Comparison of ENCODE assay signal across 12 mouse cellular contexts in the genomic region with DNA sequence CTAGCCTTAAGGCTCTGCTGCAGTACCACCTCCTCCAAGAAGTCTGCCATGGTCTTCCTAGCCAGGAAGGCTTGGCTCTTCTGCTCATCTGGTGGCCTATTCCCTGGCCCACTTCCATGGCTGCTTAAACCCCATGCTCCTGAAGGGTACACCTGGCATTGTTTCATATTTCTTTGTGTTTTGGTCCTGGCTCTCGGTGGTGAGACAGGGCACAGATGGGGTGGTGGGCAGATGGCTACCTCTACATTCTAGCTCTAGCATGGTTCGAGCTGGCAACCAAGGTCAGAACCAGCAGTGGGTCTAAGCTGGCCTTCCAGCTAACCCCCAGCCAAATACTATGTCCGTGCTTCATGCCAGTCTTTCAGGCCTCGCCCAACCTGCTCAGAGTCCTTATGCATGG. TPM values are rescaled to one million over a fixed set of nuclear protein-coding genes. Genes with fewer than 3 reads are reported as not detected.
A peak's percentile ranks its signal among the peaks of the same experiment; 100 is the strongest.
DNase-seq lines count a peak whose midpoint lies in the region; ATAC-seq and TF ChIP-seq lines count a peak whose summit lies in the region.
"Had no signal": no experiment of that assay in that cellular context is flagged by ENCODE, and none has a peak within 500 bp of the region (broad histone marks: within the 10 kb centered on the region; RNA-seq: fewer than 3 reads in every experiment).

No protein-coding gene starts in this region.

- H3K4me3 ChIP-seq in gastrocnemius, adult 2 months = peak overlapping the region; percentile 31
- no peak overlapping the region for H3K4me3 ChIP-seq in midbrain, embryonic 10.5 days
- no peak overlapping the region for H3K4me3 ChIP-seq in midbrain, postnatal 0 days (ENCODE audit: low read depth, low read length)
- peak overlapping the region; percentile 29 for H3K4me3 ChIP-seq in heart, embryonic 15.5 days
- H3K4me3 ChIP-seq in small intestine, adult 2 months (ENCODE audit: low read depth, low read length) = no peak overlapping the region
- no peak overlapping the region for H3K4me3 ChIP-seq in forebrain, embryonic 12.5 days (replicated peaks)

- peak; percentile 21 for DNase-seq in gastrocnemius, adult 2 months
- no peak for DNase-seq in gastrocnemius, postnatal 4 days (ENCODE audit: low spot score in 2 of 2)
- no peak for DNase-seq in midbrain, embryonic 10.5 days (ENCODE audit: low spot score)
- no peak for DNase-seq in midbrain, postnatal 0 days (ENCODE audit: low spot score)
- no peak for DNase-seq in layer of hippocampus, postnatal 14 days (ENCODE audit: low spot score in 2 of 2)
- DNase-seq: layer of hippocampus, postnatal 36 days had no signal

- 0 out of 2 replicates have a peak, but pooled peaks cover 7% of the 10 kb centered on the region for H3K27me3 ChIP-seq in midbrain, embryonic 10.5 days (ENCODE audit: low read depth, poor library complexity, severe bottlenecking)
- no peaks in the 10 kb centered on the region for H3K27me3 ChIP-seq in midbrain, postnatal 0 days (ENCODE audit: insufficient read depth, low read length)
- no peaks in the 10 kb centered on the region for H3K27me3 ChIP-seq in heart, embryonic 15.5 days
- H3K27me3 ChIP-seq in small intestine, adult 2 months (ENCODE audit: control insufficient read depth, insufficient read depth, low read length) = no peaks in the 10 kb centered on the region
- H3K27me3 ChIP-seq in forebrain, embryonic 12.5 days = no peaks in the 10 kb centered on the region

- ATAC-seq in midbrain, postnatal 0 days (ENCODE audit: low FRiP score) = no peak
- no peak for ATAC-seq in heart, embryonic 15.5 days (replicated peaks; ENCODE audit: insufficient number of reproducible peaks, insufficient read depth, low FRiP score, low read depth)
- no peak for ATAC-seq in forebrain, embryonic 12.5 days (ENCODE audit: low FRiP score)
- ATAC-seq: CD4-positive, CD25-positive, alpha-beta regulatory T cell, adult 4 months; lung, postnatal 0 days; midbrain, embryonic 16.5 days had no signal

- H3K9me3 ChIP-seq in midbrain, embryonic 10.5 days (replicated peaks) = no peaks in the 10 kb centered on the region
- H3K9me3 ChIP-seq in midbrain, postnatal 0 days (ENCODE audit: low read length) = no peaks in the 10 kb centered on the region
- H3K9me3 ChIP-seq in heart, embryonic 15.5 days (replicated peaks) = no peaks in the 10 kb centered on the region
- H3K9me3 ChIP-seq in forebrain, embryonic 12.5 days = no peaks in the 10 kb centered on the region

- peak overlapping the region; percentile 81 for H3K27ac ChIP-seq in gastrocnemius, adult 2 months
- peak overlapping the region; percentile 90 for H3K27ac ChIP-seq in midbrain, embryonic 10.5 days (replicated peaks)
- H3K27ac ChIP-seq in midbrain, postnatal 0 days (ENCODE audit: low read depth, low read length) = no peak overlapping the region
- peak overlapping the region; percentile 96 for H3K27ac ChIP-seq in heart, embryonic 15.5 days
- H3K27ac ChIP-seq in small intestine, adult 2 months (ENCODE audit: insufficient read depth, low read depth, low read length) = peak overlapping the region; percentile 61; the same call in 1 of the 2 replicates
- H3K27ac ChIP-seq in forebrain, embryonic 12.5 days = no peak overlapping the region

- TF ChIP-seq POLR2A in small intestine, adult 2 months (IDR thresholded peaks at IDR 0.05; ENCODE audit: low read depth, low read length) = no peak

- TF ChIP-seq CTCF in gastrocnemius, adult 2 months (IDR thresholded peaks at IDR 0.05) = no peak
- TF ChIP-seq CTCF in midbrain, postnatal 0 days (IDR thresholded peaks at IDR 0.05) = no peak
- TF ChIP-seq CTCF in small intestine, adult 2 months (IDR thresholded peaks at IDR 0.05; ENCODE audit: extremely low read depth, insufficient read length, insufficient replicate concordance, low read depth, low read length) = no peak

- H3K4me1 ChIP-seq in midbrain, embryonic 10.5 days = peaks cover 48% of the 10 kb centered on the region
- H3K4me1 ChIP-seq in midbrain, postnatal 0 days (ENCODE audit: insufficient read depth, low read length) = no peaks in the 10 kb centered on the region
- peaks cover 63% of the 10 kb centered on the region for H3K4me1 ChIP-seq in heart, embryonic 15.5 days (replicated peaks)
- no peaks in the 10 kb centered on the region; the same call in 1 of the 2 replicates for H3K4me1 ChIP-seq in small intestine, adult 2 months (ENCODE audit: control insufficient read depth, insufficient read depth, insufficient read length, low read length)
- peaks cover 18% of the 10 kb centered on the region for H3K4me1 ChIP-seq in forebrain, embryonic 12.5 days

- intact Hi-C loops in gastrocnemius, adult 2 months (cut with DNase I) = no loop called here

- H3K9ac ChIP-seq in midbrain, postnatal 0 days (replicated peaks; ENCODE audit: low read length, poor library complexity, severe bottlenecking) = no peak overlapping the region
- 0 out of 2 replicates have a peak overlapping the region, but pooled peaks have one; percentile 46 for H3K9ac ChIP-seq in heart, embryonic 15.5 days
- H3K9ac ChIP-seq in forebrain, embryonic 12.5 days = no peak overlapping the region

- no peaks in the 10 kb centered on the region for H3K36me3 ChIP-seq in midbrain, embryonic 10.5 days
- no peaks in the 10 kb centered on the region for H3K36me3 ChIP-seq in midbrain, postnatal 0 days (ENCODE audit: insufficient read depth, low read length)
- no peaks in the 10 kb centered on the region for H3K36me3 ChIP-seq in heart, embryonic 15.5 days
- H3K36me3 ChIP-seq in small intestine, adult 2 months (ENCODE audit: control insufficient read depth, insufficient read depth, low read length) = no peaks in the 10 kb centered on the region
- H3K36me3 ChIP-seq in forebrain, embryonic 12.5 days (replicated peaks) = no peaks in the 10 kb centered on the region

- 97% methylated on average over 4 of the region's 4 CpGs for WGBS in midbrain, embryonic 10.5 days
- WGBS in midbrain, postnatal 0 days = 93% methylated on average over 4 of the region's 4 CpGs
- 89% methylated on average over 4 of the region's 4 CpGs for WGBS in heart, embryonic 15.5 days
- WGBS in small intestine, adult 2 months = 91% methylated on average over 4 of the region's 4 CpGs
- 89% methylated on average over 4 of the region's 4 CpGs for WGBS in forebrain, embryonic 12.5 days

- H3K4me2 ChIP-seq in midbrain, postnatal 0 days (ENCODE audit: low read depth, low read length, poor library complexity, severe bottlenecking) = no peak overlapping the region
- peak overlapping the region; percentile 45 for H3K4me2 ChIP-seq in heart, embryonic 15.5 days
- no peak overlapping the region for H3K4me2 ChIP-seq in forebrain, embryonic 12.5 days

RNA-seq across cellular contexts. Expression of a gene that starts 12.3 kb away (rescaled TPM):
- 10 to 100 TPM; 25.8 to 47.3 TPM for total RNA-seq in gastrocnemius, adult 2 months (2021)
- 10 to 100 TPM; 26.3 to 28.7 TPM for total RNA-seq in gastrocnemius, postnatal 4 days (2021)
- 14.2 and 15.0 TPM in 2 replicates for polyA plus RNA-seq in midbrain, embryonic 10.5 days (2016; fragmentation: Nextera tagmentation; extraction: Ambion mirVana)
- total RNA-seq in midbrain, postnatal 0 days (2014; rRNA removed) = 5.1 and 11.0 TPM in 2 replicates
- 5.3 and 8.7 TPM in 2 replicates for polyA plus RNA-seq in midbrain, postnatal 0 days (2015; fragmentation: Nextera tagmentation; extraction: Ambion mirVana)
- 49.6 and 83.5 TPM in 2 replicates for polyA plus RNA-seq in heart, embryonic 15.5 days (2015; fragmentation: Nextera tagmentation; extraction: Ambion mirVana)
- 29.4 and 48.0 TPM in 2 replicates for polyA plus RNA-seq in small intestine, adult 2 months (2012; rRNA removed)
- polyA plus RNA-seq in forebrain, embryonic 12.5 days (2016; fragmentation: Nextera tagmentation; extraction: Ambion mirVana) = 5.4 and 6.3 TPM in 2 replicates
- 1 to 10 TPM; 4.2 to 4.7 TPM for total RNA-seq in layer of hippocampus, postnatal 14 days (2021)

RNA-seq across cellular contexts. Expression of a gene that starts 25.7 kb away (rescaled TPM):
- total RNA-seq in gastrocnemius, adult 2 months (2021) = over 10,000 TPM; 28,899 to 38,022 TPM
- over 10,000 TPM in 1 of 2 experiments, 1,000 to 10,000 TPM in 1; 9,881 to 10,830 TPM for total RNA-seq in gastrocnemius, postnatal 4 days (2021)
- polyA plus RNA-seq in midbrain, embryonic 10.5 days (2016; fragmentation: Nextera tagmentation; extraction: Ambion mirVana) = 1.9 TPM in 2 replicates
- total RNA-seq in midbrain, postnatal 0 days (2014; rRNA removed) = 1.3 and 1.5 TPM in 2 replicates
- polyA plus RNA-seq in midbrain, postnatal 0 days (2015; fragmentation: Nextera tagmentation; extraction: Ambion mirVana) = 2.0 and 3.1 TPM in 2 replicates
- polyA plus RNA-seq in heart, embryonic 15.5 days (2015; fragmentation: Nextera tagmentation; extraction: Ambion mirVana) = 4.6 and 4.8 TPM in 2 replicates
- 0.10 TPM in 1 of 2 replicates, not detected in the other for polyA plus RNA-seq in small intestine, adult 2 months (2012; rRNA removed)
- 0.78 TPM in 1 of 2 replicates, not detected in the other for polyA plus RNA-seq in forebrain, embryonic 12.5 days (2016; fragmentation: Nextera tagmentation; extraction: Ambion mirVana)
- total RNA-seq in layer of hippocampus, postnatal 14 days (2021) = under 1 TPM; 0.92 to 0.95 TPM
- total RNA-seq: layer of hippocampus, postnatal 36 days had no signal

RNA-seq across cellular contexts. Expression of a gene that starts 31.3 kb away (rescaled TPM):
- over 10,000 TPM; 15,929 to 19,962 TPM for total RNA-seq in gastrocnemius, adult 2 months (2021)
- 1,000 to 10,000 TPM; 7,757 to 8,026 TPM for total RNA-seq in gastrocnemius, postnatal 4 days (2021)
- 0.52 and 1.5 TPM in 2 replicates for polyA plus RNA-seq in midbrain, embryonic 10.5 days (2016; fragmentation: Nextera tagmentation; extraction: Ambion mirVana)
- not detected in 2 replicates for total RNA-seq in midbrain, postnatal 0 days (2014; rRNA removed)
- 0.46 and 0.56 TPM in 2 replicates for polyA plus RNA-seq in midbrain, postnatal 0 days (2015; fragmentation: Nextera tagmentation; extraction: Ambion mirVana)
- 16.8 and 16.9 TPM in 2 replicates for polyA plus RNA-seq in heart, embryonic 15.5 days (2015; fragmentation: Nextera tagmentation; extraction: Ambion mirVana)
- 0.35 and 2.9 TPM in 2 replicates for polyA plus RNA-seq in small intestine, adult 2 months (2012; rRNA removed)
- polyA plus RNA-seq in forebrain, embryonic 12.5 days (2016; fragmentation: Nextera tagmentation; extraction: Ambion mirVana) = 1.3 TPM in 1 of 2 replicates, not detected in the other
- under 1 TPM in 1 of 2 experiments, not detected in 1; 0.37 TPM for total RNA-seq in layer of hippocampus, postnatal 14 days (2021)
- total RNA-seq: layer of hippocampus, postnatal 36 days had no signal
- polyA plus RNA-seq: CD4-positive, CD25-positive, alpha-beta regulatory T cell, adult 4 months had no signal

RNA-seq across cellular contexts. Expression of a gene that starts 38.3 kb away (rescaled TPM):
- not detected for total RNA-seq in gastrocnemius, adult 2 months (2021)
- not detected for total RNA-seq in gastrocnemius, postnatal 4 days (2021)
- 0.34 TPM in 1 of 2 replicates, not detected in the other for polyA plus RNA-seq in midbrain, embryonic 10.5 days (2016; fragmentation: Nextera tagmentation; extraction: Ambion mirVana)
- total RNA-seq in midbrain, postnatal 0 days (2014; rRNA removed) = not detected in 2 replicates
- polyA plus RNA-seq in midbrain, postnatal 0 days (2015; fragmentation: Nextera tagmentation; extraction: Ambion mirVana) = not detected in 2 replicates
- 0.48 and 1.7 TPM in 2 replicates for polyA plus RNA-seq in heart, embryonic 15.5 days (2015; fragmentation: Nextera tagmentation; extraction: Ambion mirVana)
- polyA plus RNA-seq in small intestine, adult 2 months (2012; rRNA removed) = 1.4 and 66.8 TPM in 2 replicates
- not detected in 2 replicates for polyA plus RNA-seq in forebrain, embryonic 12.5 days (2016; fragmentation: Nextera tagmentation; extraction: Ambion mirVana)
- not detected for total RNA-seq in layer of hippocampus, postnatal 14 days (2021)
- total RNA-seq: layer of hippocampus, postnatal 36 days had no signal
- polyA plus RNA-seq: CD4-positive, CD25-positive, alpha-beta regulatory T cell, adult 4 months; midbrain, embryonic 16.5 days had no signal

RNA-seq across cellular contexts. Expression of a gene that starts 59.5 kb away (rescaled TPM):
- total RNA-seq in gastrocnemius, adult 2 months (2021) = 1 to 10 TPM in 1 of 2 experiments, under 1 TPM in 1; 0.89 to 1.4 TPM
- 1 to 10 TPM; 6.3 to 9.4 TPM for total RNA-seq in gastrocnemius, postnatal 4 days (2021)
- 15.8 and 20.3 TPM in 2 replicates for polyA plus RNA-seq in midbrain, embryonic 10.5 days (2016; fragmentation: Nextera tagmentation; extraction: Ambion mirVana)
- 56.3 and 60.8 TPM in 2 replicates for total RNA-seq in midbrain, postnatal 0 days (2014; rRNA removed)
- 24.6 and 30.1 TPM in 2 replicates for polyA plus RNA-seq in midbrain, postnatal 0 days (2015; fragmentation: Nextera tagmentation; extraction: Ambion mirVana)
- polyA plus RNA-seq in heart, embryonic 15.5 days (2015; fragmentation: Nextera tagmentation; extraction: Ambion mirVana) = 17.0 and 18.7 TPM in 2 replicates
- polyA plus RNA-seq in small intestine, adult 2 months (2012; rRNA removed) = 4.8 and 10.5 TPM in 2 replicates
- polyA plus RNA-seq in forebrain, embryonic 12.5 days (2016; fragmentation: Nextera tagmentation; extraction: Ambion mirVana) = 10.8 and 15.9 TPM in 2 replicates
- 1 to 10 TPM; 4.2 to 5.1 TPM for total RNA-seq in layer of hippocampus, postnatal 14 days (2021)

Comparison
In these comparisons a context has a peak if more than half of its experiments do, and no peak if none do; other contexts are left out.
1. H3K27ac ChIP-seq: peak in gastrocnemius, adult 2 months (single experiment), midbrain, embryonic 10.5 days (single experiment), heart, embryonic 15.5 days (single experiment) and small intestine, adult 2 months (single experiment); none in midbrain, postnatal 0 days (single experiment) and forebrain, embryonic 12.5 days (single experiment).
2. H3K4me3 ChIP-seq: peak in gastrocnemius, adult 2 months (single experiment) and heart, embryonic 15.5 days (single experiment); none in midbrain, embryonic 10.5 days (single experiment), midbrain, postnatal 0 days (single experiment), small intestine, adult 2 months (single experiment) and forebrain, embryonic 12.5 days (single experiment).